Mouse (Mus musculus) c-Kit-positive CD71-negative TER-119-negative erythroid progenitor cells, embryonic 14.5 days (primary cell): ENCODE measurements around the gene Lrrc9.

Experiments
- DNase-seq: peaks from one replicate; pipeline ENCODE4 v3.0.0-alpha.2; 2013; ENCODE audit warnings: low read depth

Lrrc9 gene

DNA sequence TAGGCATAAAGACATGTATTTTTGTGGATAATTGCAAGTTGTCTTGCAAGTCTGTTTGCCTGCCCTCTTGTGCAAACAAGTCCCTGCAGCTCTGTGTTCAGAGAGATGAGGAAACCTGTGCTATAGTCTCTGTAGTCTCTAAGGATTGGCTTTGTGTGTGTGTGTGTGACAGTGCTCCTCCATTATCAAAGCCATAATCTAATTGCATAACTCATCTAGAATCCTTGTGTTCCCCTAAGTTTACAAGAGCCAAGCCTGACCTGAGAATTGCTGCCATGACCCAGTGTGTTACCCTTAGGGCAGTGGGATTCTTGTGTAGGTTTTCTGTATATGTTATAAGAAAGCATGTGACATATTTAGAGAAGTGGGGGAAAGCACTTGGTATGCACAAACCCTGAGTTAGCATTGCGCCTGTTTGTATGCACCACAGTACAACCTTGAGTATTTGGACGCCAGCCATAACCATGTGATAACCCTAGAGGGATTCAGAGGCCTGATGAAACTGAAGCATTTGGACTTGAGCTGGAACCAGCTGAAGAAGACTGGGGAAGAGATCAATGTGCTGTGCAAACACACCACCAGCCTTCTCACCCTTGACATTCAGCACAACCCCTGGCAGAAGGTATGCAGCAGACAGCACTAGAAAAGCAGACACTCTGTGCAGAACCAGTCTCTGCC lies 35.2 kb downstream of the Lrrc9 start:
- DNase-seq, result no peak

DNA sequence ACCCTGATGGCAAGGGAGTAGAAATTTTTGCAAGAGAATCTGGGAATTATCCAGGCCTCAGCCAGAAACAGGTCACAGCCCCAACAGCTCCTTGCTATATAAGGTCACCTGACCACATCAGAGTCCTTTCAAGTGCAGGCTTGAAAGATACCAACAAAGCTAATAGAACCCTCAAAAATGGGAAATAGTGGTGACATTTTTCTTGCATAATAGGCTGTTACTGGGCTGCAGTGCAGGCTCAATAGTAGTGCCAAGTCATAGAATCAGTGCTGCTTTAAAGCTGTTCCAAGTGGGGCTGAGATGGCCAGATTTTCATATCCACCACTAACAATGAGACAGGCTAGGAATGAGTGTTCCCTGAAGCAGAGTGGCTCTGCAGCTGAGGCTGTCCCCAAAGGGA lies 40.6 kb downstream of the Lrrc9 start:
- no peak for DNase-seq

DNA sequence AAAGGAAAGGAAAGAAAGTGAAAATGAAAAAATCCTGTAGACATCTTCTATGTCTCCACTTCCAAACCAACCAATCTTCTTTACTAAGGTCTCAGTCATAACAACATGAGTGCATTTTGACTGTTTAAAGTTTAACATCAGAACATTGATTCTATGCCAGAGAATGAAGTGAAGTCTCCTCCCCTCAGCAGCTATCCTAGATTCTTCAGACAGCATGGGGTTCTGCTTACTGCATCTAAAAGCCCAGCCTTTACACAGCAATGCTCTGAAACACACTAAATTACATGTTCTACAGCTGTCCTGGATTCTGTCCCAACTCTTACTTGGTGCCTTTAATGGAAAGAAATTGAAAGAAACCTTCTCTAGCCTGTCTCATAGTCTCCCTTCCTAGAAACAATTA lies 43.2 kb downstream of the Lrrc9 start:
- no peak for DNase-seq

DNA sequence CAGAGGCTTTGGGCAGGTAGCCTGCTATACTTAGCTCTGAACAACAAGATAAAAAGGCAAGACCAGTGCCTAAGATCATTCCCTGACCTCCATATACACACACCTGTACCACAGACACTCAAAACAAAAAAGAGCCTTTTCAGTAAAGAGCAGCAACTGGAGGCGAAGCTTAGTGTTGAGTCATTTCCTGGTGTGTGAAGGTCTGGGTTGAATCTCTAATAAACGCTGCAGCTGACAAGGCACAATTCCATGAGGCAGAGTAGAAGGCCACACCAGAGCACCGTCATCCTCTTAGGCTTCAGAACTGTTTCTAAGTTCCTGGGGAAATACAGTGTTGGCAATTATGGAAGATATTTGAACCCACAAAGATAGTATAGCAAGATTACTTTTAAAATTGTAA lies 45.8 kb downstream of the Lrrc9 start:
- DNase-seq, result no peak

DNA sequence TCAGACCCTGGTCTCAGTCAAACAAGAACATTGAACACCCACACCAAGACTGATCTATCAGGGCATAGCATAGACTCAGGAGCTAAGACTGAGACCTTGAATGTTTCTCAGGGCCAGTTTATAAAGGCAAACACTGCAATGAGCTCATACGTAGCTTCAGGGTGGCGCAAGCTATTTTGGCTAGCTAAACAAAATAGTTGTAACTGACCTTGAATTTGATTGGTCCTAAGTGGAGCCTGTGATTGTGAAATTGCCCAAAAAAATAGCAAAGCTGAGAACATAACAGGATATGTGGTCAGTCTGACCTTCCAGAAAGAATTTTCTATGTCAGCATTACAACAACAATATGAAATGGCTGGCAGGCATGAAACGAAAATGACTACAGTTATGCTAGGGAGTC lies 48.3 kb downstream of the Lrrc9 start:
- DNase-seq, result no peak

DNA sequence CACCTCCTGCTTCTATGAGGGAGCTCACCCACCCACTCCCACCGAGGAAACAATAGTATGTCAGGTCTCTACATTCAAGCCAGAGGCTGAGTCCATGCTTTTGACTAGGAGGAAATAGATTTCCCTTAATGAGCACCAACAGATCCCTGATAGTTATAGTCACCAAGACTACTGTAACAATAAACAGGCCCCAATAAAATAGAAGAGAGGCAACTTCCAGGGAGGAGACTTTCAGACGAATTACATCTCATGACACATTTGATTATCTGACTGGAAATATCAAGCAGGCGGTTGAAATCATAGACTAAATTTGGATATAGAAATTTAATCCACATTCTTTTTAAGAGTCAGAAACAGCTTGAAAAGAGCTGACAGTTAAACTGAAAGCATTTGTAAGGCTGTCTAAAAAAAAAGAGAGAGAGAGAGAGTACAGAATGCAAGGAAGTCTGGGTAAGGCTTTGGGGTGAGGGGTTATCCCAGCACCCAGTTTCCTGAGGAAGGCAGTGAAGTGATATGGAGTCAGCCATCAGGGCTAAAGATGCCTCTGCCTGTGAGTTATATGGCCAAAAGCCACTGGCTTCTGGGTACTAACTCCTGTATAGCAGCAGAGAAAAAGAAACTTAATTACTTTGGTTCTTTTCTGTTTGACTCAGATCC lies 49.5 kb downstream of the Lrrc9 start:
- DNase-seq, result no peak

DNA sequence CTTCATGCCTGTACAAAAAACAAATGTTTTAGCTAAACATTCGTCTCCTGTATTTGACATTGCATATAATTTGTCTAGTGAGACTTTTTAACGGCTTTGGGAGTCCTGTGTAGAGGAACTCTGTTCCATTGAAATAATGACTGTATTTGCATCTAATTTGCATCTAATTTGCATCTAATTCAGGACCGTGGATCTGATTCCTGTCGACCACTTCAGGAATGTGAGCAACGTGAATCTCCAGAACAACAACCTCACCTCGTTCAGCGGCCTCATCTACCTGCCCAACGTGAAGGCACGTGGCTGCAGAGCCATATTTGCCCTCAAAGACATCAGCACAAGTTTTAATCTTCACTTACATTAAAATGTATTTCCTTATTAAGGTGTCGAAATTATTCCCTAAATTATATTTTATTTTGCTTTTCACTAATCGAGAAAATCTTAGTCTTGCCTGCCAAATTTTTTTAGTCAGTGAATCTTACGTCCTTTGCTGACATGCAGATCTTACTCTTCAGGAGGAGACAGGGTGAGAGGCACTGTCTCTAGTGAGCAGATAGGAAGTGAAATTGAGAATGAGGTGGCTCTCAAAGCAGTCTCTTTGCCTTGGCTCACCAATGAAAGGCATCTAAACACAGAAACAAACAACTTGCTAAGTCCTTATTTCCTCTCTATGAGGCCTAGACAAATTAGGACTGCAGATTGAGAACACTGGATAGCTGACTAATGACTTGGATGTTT lies 55.4 kb downstream of the Lrrc9 start:
- DNase-seq, result no peak

DNA sequence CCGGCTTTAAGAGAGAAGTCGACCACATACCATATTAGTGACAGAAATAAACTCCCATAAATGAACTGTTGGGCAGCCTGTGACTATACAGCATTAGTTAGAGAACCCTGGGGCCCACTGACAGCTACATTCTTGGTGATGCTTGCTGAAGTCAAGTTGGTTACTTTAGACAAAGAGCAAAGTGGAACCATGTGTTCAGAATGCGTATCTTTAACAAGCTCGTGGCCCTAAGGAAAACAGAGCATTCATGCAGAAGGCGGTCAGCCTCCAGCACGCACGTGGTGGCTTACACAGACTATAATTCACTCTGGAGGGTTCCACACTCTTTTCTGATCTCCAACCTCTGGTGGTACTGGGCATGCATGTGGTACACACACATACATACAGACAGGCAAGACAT lies 67.9 kb downstream of the Lrrc9 start:
- DNase-seq, result no peak

DNA sequence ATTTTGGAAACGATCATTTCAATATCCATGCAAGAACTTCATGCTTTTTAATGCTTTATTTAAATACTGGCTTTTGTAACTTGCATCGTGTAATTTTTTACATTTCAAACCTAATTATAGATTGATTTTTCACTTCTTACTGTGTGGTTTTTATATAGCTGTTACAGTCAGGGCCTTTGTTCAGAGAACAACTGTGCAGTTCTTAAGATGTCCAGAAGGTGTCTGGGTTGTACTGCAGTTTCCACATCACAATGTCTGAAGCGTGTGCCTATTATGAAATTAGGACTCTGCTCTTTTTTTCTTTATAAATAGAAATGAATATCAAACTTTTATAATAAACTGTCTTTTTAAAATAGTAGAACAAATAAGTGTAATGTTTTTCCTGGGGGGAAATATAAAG lies 73.8 kb downstream of the Lrrc9 start:
- DNase-seq, result peak; percentile 16

DNA sequence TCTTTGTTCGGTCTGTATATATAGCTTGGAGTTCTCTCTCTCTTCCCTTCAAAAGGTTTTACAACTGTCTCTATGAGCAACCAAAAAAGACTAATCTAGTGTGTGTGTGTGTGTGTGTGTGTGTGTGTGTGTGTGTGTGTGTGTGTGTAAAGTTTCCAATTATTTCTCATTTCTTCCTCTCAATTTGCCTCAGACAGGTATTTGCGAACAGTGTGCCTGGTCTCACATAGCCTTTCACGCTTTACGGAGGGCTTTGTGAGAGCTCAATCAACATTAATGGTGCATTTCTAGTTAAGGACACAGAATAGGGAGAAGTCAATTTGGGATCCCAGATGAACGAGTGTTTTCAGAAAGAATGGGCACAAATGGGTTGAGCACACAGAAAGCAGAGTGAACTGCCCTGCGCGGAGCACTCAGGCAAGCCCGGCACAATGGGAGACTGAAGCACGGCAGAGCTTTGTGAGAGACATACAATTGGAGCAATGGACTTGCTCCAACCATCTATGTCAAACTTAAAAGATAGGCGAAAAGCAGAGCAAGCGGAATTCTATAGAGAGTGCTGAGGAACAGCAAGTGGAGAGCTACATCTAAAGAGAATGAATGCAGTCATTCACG lies 76.6 kb downstream of the Lrrc9 start:
- DNase-seq, result no peak

DNA sequence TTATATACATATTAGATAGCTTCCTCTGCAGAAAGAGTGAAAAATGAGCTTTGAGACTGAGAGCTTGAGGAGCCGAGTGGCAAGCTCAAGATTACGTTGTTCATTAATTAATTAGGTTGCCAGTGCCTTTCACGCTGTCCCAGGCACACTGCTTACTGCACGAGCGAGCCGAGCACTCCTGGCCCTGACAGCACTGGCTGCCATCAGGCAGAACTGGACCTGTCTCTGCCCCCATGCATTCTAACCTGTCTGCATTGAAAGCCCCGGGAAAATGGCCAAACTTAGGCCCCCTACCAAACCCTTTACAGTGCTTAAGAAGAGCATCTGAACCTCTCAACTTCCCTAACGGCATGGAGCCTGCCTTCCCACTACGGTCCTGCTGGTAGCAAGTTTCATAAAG lies 77.7 kb downstream of the Lrrc9 start:
- no peak for DNase-seq

DNA sequence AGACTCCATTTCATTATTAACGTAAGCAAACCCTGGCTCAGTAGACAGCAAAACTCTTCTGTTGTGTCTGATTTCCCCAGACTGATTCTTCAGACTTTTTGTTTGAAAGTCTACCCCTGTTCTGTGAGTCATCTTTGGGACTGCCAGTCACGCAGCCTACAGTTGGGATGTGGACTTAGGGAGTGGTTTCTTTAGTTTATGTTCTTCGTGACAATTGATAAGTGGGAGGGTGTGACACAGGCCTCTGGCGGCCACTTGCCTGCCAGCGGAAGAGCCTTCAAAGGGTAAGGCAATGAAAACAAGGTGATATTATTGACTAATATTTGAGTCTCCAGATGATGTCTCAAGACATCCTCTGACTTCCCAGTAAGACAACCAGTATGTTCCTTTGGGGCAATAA lies 78.2 kb downstream of the Lrrc9 start:
- no peak for DNase-seq

DNA sequence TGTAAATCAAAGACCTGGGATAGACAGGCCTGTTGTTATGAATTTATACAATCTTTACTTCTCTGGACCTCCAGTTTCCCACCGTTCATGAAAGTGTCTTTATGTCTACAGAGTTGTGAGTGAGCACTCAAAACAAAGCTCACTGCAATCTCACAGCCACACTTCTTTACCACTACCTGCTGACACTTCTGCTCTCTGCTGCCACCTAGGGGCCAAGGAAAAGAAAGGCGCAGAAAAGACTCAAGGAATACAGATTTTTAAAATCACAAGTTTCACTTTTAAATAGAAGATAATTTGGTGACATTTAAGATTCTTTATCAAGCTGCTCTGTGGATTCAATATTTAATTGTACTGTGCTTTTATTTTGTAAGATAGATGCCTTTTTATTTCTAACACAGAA lies 79.0 kb downstream of the Lrrc9 start:
- peak; percentile 70 for DNase-seq

DNA sequence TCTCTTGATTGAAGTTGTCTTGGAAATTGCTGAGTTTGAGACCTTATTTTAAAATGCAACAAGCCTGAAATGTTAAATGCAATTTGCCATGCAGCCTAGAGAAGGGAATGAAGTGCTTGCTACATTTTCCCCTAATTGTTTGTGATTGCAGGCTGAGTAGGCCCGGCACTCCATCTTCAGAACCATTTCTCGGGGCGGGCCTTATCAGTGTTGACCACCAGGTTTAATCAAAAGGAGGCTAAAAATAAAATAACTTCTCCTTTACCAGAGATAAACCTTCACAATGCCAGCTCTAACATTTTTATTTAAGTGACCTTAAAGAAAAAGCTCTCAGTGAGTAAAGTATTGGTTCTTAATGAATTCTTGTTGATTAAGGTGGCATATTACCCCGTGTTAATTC lies 83.9 kb downstream of the Lrrc9 start:
- no peak for DNase-seq

DNA sequence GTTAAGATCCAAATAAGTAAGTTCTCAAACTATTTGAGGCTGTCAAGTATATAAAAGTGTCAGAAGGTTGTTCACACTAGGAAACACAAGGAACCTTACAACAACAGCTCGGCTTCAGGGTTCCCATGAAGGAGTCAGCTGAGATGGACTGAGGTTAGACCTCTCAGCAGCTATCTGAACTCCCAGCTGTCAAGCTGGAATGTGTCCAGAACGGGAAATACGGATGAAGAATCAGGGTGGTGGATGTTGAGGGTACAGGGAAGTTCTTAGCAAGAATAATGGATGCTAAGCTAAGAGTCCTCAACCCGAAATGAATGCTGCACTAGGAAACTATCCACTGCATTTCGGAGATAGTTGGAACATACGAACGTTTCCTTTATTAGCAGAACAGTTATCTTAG lies 90.6 kb downstream of the Lrrc9 start:
- no peak for DNase-seq

DNA sequence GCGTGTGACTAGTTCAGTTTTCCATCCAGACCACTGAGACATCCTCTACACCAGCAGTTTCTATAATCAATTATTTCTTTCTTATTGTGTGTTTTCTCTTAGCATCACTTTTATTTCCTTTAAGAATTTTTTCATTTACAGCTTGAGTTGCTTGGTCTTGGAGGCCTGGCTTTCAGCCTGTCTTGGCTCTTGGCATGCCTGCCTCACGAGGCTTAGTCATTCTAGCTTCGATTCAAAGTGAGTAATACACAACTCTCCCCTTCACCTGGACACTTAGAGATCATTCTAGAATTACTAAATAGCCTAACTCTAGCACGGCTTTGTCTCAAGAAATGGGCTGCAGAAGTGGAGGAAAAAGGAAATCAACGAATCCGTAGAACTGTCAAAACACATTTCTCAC lies 92.3 kb downstream of the Lrrc9 start:
- DNase-seq, result no peak

DNA sequence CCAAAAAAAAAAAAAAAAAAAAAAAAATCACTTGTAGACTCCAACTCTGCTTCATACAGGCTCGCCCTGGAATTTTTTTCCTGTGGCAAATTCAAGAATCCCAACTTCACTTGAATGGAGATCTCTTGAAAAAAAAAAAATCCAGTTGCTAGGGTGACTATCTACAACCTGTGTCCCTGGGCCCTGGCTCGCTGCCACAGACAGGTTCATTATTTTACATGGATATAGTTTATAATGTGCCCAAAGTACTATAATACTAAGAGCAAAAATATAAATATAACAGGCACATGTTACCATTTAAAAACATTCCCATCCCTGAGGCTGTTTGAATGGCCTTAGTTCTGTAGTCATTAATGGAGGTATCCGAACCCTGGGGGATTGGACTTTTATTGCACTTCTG lies 93.9 kb downstream of the Lrrc9 start:
- DNase-seq, result no peak

DNA sequence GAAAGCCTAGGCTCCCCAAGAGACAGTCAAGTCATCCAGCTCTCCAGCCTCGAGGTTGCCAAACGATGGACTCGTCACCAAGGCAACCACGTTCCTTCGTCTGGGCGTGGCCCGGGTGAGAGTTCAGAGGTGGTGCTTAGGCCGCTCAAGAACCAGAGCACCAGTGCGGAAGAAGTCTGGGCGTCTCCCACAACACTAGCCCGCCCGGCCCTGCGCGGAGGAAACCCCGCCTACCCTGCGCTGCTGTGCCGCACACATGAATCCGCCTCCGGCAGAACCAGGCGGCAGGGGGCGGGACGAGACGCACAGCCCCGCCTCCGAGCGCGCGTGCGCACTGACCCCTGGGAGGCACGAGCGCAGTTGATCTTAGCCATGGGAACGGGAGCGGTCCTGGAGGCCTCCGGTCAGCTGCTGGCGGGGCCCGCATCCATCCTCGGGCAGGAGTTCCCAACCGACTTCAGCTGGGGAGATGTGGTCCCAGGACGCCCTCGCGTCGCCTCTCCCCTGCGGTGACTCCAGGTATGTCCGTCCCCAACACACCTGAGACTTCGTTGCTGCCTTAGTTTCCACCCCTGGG lies 94.4 kb downstream of the Lrrc9 start, which contains the start of gene Pcnx4:
Gene Pcnx4 (plus strand): TSS at position 363 of the 577 bp plus-strand sequence.
- peak; percentile 82 for DNase-seq

DNA sequence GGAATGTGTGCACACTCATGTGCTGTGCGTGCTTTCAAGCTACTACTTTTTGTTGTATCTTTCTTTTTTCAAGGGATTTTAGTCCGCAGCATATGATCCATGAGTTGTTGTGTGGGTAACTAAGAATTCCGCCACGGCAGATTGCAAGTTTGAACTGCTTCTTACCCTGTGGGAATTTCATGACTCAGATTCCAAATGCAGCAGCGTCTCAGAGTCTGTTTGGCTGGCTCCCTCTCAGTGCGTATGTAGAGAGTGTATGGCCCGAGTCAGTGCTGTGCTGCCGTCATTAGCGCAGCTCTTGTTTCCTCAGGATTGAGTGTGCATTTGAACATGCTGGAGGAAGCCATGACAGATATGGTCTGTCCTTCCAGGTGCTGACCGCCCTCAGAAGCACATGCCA lies 96.9 kb downstream of the Lrrc9 start:
- no peak for DNase-seq

DNA sequence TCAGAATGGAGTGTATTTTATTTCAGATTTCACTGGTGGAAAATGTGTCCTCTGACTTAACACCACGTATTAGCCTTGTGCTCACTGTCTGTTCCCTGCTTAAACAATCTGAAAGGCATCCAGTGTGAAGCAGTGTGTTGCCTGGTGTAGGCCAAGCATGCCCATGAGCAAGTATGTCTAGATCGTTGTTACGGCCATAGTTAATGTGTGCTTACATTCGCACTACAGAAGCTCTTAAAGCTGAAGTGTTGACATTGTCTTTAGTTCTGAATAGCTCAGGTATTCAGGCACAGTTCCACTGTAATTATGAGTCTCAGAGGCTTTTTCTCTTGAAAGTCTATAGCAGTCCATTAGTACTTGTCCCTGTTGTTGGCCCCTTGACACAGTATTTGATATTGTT lies 112.7 kb downstream of the Lrrc9 start:
- no peak for DNase-seq

DNA sequence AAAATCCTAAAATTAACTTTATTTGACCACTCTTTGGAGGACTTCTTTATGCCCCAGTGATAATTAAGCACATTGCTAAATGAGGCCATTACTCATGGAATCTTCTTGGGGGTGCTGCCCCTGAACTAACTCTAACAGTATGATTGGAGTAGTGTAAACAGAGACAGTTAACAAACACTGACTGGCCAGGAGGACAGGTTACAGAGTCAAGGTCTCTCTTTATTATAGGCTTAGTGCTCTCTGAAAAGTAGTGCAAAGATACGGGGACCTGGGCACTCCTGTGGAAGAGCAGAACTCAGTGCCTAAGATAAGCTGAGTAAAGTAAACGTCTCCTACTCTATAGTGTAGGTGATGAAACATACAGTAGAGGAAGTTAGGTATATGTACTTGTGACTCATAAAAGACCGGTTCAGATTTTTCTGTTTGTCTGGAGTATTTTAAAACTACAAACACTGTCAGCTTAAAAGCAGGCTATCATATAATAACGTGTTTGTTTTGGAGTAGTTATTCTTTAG lies 122.7 kb downstream of the Lrrc9 start:
- no peak for DNase-seq
